Mouse (Mus musculus) thymus, postnatal 4 days (tissue): Measurements from ENCODE around the gene Ttf1.

Source experiments
- DNase-seq: peaks from one replicate; pipeline ENCODE4 v3.0.0; 2021

The Ttf1 gene

GRCm38 (mm10) chr2:29130118-29130899 is 70.2 kb downstream of the Ttf1 start:
- no peak for DNase-seq

GRCm38 (mm10) chr2:29135161-29135560 is 75.1 kb downstream of the Ttf1 start:
- DNase-seq: no peak
